Mouse (Mus musculus): ENCODE measurements around the gene Fam162a. TPM values are rescaled to one million over a fixed set of nuclear protein-coding genes. Genes with fewer than 3 reads are reported as not detected.

Gene Fam162a
- 120 TPM for polyA plus RNA-seq (2014; fragmentation: Illumina TruSeq; extraction: RNeasy Lipid Tissue Mini Kit (QIAGEN cat#74804); ENCODE audit: low read depth, low replicate concordance)

GRCm38 (mm10) chr16:36071450-36072379 lies at the start of gene Fam162a, which contains the start of gene Ccdc58:
TSS of gene Fam162a (minus strand) at chr16:36071594.
TSS of gene Ccdc58 (plus strand) at chr16:36071685.

GRCm38 (mm10) chr16:36040640-36041624 lies 30.5 kb downstream of the Fam162a start, which contains the start of gene Wdr5b:
TSS of gene Wdr5b (plus strand) at chr16:36041190.

Other genes starting within 250 kb of the Fam162a start
- 11.1 TPM for gene Parp14, start 200.1 kb downstream of the Fam162a start, polyA plus RNA-seq (2014; fragmentation: Illumina TruSeq; extraction: RNeasy Lipid Tissue Mini Kit (QIAGEN cat#74804); ENCODE audit: low read depth, low replicate concordance)
- 22.2 TPM for gene Parp9, start 133.1 kb downstream of the Fam162a start, polyA plus RNA-seq (2014; fragmentation: Illumina TruSeq; extraction: RNeasy Lipid Tissue Mini Kit (QIAGEN cat#74804); ENCODE audit: low read depth, low replicate concordance)
- gene Dtx3l, start 132.4 kb downstream of the Fam162a start, polyA plus RNA-seq (2014; fragmentation: Illumina TruSeq; extraction: RNeasy Lipid Tissue Mini Kit (QIAGEN cat#74804); ENCODE audit: low read depth, low replicate concordance) = 10.8 TPM
- 72.4 TPM for gene Kpna1, start 92.8 kb downstream of the Fam162a start, polyA plus RNA-seq (2014; fragmentation: Illumina TruSeq; extraction: RNeasy Lipid Tissue Mini Kit (QIAGEN cat#74804); ENCODE audit: low read depth, low replicate concordance)
- 8.0 TPM for gene Wdr5b, start 30.4 kb downstream of the Fam162a start, polyA plus RNA-seq (2014; fragmentation: Illumina TruSeq; extraction: RNeasy Lipid Tissue Mini Kit (QIAGEN cat#74804); ENCODE audit: low read depth, low replicate concordance)
- gene Ccdc58, start 91 bp upstream of the Fam162a start, polyA plus RNA-seq (2014; fragmentation: Illumina TruSeq; extraction: RNeasy Lipid Tissue Mini Kit (QIAGEN cat#74804); ENCODE audit: low read depth, low replicate concordance) = 186 TPM
- gene Csta1, start 59.6 kb upstream of the Fam162a start, polyA plus RNA-seq (2014; fragmentation: Illumina TruSeq; extraction: RNeasy Lipid Tissue Mini Kit (QIAGEN cat#74804); ENCODE audit: low read depth, low replicate concordance) = not detected
- gene Stfa2l1, start 85.2 kb upstream of the Fam162a start, polyA plus RNA-seq (2014; fragmentation: Illumina TruSeq; extraction: RNeasy Lipid Tissue Mini Kit (QIAGEN cat#74804); ENCODE audit: low read depth, low replicate concordance) = not detected
- not detected for gene Gm5483, start 112.6 kb upstream of the Fam162a start, polyA plus RNA-seq (2014; fragmentation: Illumina TruSeq; extraction: RNeasy Lipid Tissue Mini Kit (QIAGEN cat#74804); ENCODE audit: low read depth, low replicate concordance)
- gene Gm5416, start 138.8 kb upstream of the Fam162a start, polyA plus RNA-seq (2014; fragmentation: Illumina TruSeq; extraction: RNeasy Lipid Tissue Mini Kit (QIAGEN cat#74804); ENCODE audit: low read depth, low replicate concordance) = not detected
- not detected for gene 2010005H15Rik, start 149.9 kb upstream of the Fam162a start, polyA plus RNA-seq (2014; fragmentation: Illumina TruSeq; extraction: RNeasy Lipid Tissue Mini Kit (QIAGEN cat#74804); ENCODE audit: low read depth, low replicate concordance)
- gene Stfa1, start 205.4 kb upstream of the Fam162a start, polyA plus RNA-seq (2014; fragmentation: Illumina TruSeq; extraction: RNeasy Lipid Tissue Mini Kit (QIAGEN cat#74804); ENCODE audit: low read depth, low replicate concordance) = not detected

Data from kidney, adult 10 weeks (tissue).